Mouse (Mus musculus) midbrain, embryonic 16.5 days (tissue): Measurements from ENCODE around the gene Prrc2a. TPM values are rescaled to one million over a fixed set of nuclear protein-coding genes. Genes with fewer than 3 reads are reported as not detected.
A peak's percentile ranks its signal among the peaks of the same experiment; 100 is the strongest.

Experiments used
- ATAC-seq: fragments of 200-750 bp; cut with Nextera tagmentation; 2 replicates; pipeline ENCODE4 v1.8.0; 2017; ENCODE audit warnings: moderate TSS enrichment
- H3K27ac ChIP-seq: fragments of 300-500 bp; sonication (generic); 2 replicates; pipeline ENCODE4 v1.5.1; 2014; ENCODE audit warnings: mild to moderate bottlenecking, low read length, mixed read lengths
- H3K27me3 ChIP-seq: fragments of 300-500 bp; sonication (generic); 2 replicates; pipeline ENCODE4 v1.6.1; 2014; ENCODE audit warnings: low read depth, low read length, mixed read lengths; ENCODE audit not compliant: control insufficient read depth, insufficient read depth
- H3K36me3 ChIP-seq: fragments of 300-500 bp; sonication (generic); 2 replicates; pipeline ENCODE4 v1.6.1; 2014; ENCODE audit warnings: mild to moderate bottlenecking, low read length, moderate library complexity, mixed read lengths; ENCODE audit not compliant: control insufficient read depth, insufficient read depth
- H3K4me1 ChIP-seq: fragments of 300-500 bp; sonication (generic); 2 replicates; pipeline ENCODE4 v1.6.1; 2014; ENCODE audit warnings: mild to moderate bottlenecking, low read length, mixed read lengths; ENCODE audit not compliant: control insufficient read depth, insufficient read depth
- H3K4me2 ChIP-seq: fragments of 300-500 bp; sonication (generic); 2 replicates; pipeline ENCODE4 v1.6.1; 2014; ENCODE audit warnings: mild to moderate bottlenecking, low read length, mixed read lengths
- H3K4me3 ChIP-seq: fragments of 300-500 bp; sonication (generic); 2 replicates; pipeline ENCODE4 v1.5.1; 2014; ENCODE audit warnings: low read depth, mild to moderate bottlenecking, low read length, moderate library complexity, mixed read lengths
- H3K9ac ChIP-seq: fragments of 300-500 bp; sonication (generic); 2 replicates; pipeline ENCODE4 v1.6.1; 2014; ENCODE audit warnings: low read depth, low read length, mixed read lengths
- H3K9me3 ChIP-seq: fragments of 300-500 bp; sonication (generic); replicated peaks from 2 replicates; pipeline ENCODE4 v1.6.1; 2014; ENCODE audit warnings: mild to moderate bottlenecking, low read length, mixed read lengths; ENCODE audit not compliant: control insufficient read depth, poor library complexity, severe bottlenecking
- WGBS: fragments of 180-500 bp; shearing (Covaris S2); extraction: QIAGEN DNeasy Blood & Tissue Kit; methylation state at CpG from one replicate; pipeline ENCODE4 v1.1.7; 2014; 5-methylcytosine and 5-hydroxymethylcytosine counted together
- polyA plus RNA-seq: library from polyadenylated mRNA; unstranded; fragments of >200 nt; fragmentation: Nextera tagmentation; extraction: Ambion mirVana; gene quantifications from 2 replicates; pipeline ENCODE4 v1.2.1, GENCODE M21; 2015

Prrc2a gene
- polyA plus RNA-seq, 1 experiment from 2014 or later = 148 TPM

GRCm38 (mm10) chr17:35134801-35135590, 29.7 kb downstream of the Prrc2a start, which contains the start of gene Bag6:
Gene Bag6, plus strand, starts transcription at chr17:35135178.
- peak within 1 kb of the TSS; percentile 96 for H3K4me2 ChIP-seq
- under 1% methylated on average over 66 of the region's 66 CpGs for WGBS

DNA sequence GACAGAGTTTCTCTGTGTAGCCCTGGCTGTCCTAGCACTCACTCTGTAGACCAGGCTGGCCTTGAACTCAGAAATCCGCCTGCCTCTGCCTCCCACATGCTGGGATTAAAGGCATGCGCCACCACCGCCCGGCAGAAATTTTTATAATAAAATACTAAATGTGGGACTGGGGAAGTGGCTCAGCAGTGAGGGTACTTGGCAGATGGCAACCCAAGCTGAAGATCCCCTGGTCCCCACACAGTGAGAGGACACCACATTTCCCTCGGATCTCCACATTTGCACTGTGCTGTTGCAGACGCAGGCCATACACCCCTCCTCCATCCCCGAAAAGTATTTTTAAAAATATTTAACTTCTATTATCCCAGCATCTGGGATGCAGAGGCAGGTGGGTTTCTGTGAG, 31.2 kb downstream of the Prrc2a start:
- Histone ChIP-seq H3K27me3 (no peaks in the 10 kb centered on the region), H3K36me3 (no peaks in the 10 kb centered on the region; the same call in 1 of the 2 replicates), H3K9me3 (no peaks in the 10 kb centered on the region), H3K27ac (no peak overlapping the region), H3K4me1 (peaks cover 25% of the 10 kb centered on the region), H3K9ac (no peak overlapping the region), H3K4me3 (no peak overlapping the region), H3K4me2 (no peak overlapping the region)
- no peak for ATAC-seq
- WGBS = 94% methylated on average over 7 of the region's 7 CpGs

More at GRCm38 (mm10) chr17:35134801-35135590, 29.7 kb downstream of the Prrc2a start, which contains the start of gene Bag6:
- peak within 1 kb of the TSS; percentile 84 for H3K9ac ChIP-seq
- H3K9me3 ChIP-seq = no peaks in the 10 kb centered on the region
- no peaks in the 10 kb centered on the region for H3K27me3 ChIP-seq
- H3K4me1 ChIP-seq = peaks cover 26% of the 10 kb centered on the region
- peak within 1 kb of the TSS; percentile 79 for H3K4me3 ChIP-seq
- H3K36me3 ChIP-seq = peaks cover 6% of the 10 kb centered on the region
- peak within 1 kb of the TSS; percentile 95 for H3K27ac ChIP-seq
- ATAC-seq = peak; percentile 96

DNA sequence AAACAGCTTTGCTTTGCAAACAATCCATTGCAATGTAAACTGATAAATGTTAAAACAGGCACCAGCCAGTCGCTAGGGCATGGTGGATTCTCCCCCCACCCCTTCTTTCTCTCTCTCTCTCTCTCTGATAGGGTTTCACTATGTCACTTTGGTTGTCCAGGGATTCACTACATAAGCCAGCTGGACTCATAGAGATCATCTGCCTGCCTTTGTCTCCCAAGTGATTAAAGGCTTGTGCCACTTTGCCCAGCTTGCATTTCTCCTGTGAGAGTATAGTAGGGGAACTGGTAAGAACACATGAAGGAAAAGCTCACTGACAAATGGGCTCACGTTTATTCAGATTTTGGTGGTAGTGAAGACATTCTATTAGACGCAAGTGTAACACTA, 32.5 kb downstream of the Prrc2a start:
- Histone ChIP-seq H3K4me2 (no peak overlapping the region), H3K27ac (no peak overlapping the region), H3K9me3 (no peaks in the 10 kb centered on the region), H3K4me1 (peaks cover 19% of the 10 kb centered on the region), H3K4me3 (no peak overlapping the region), H3K27me3 (no peaks in the 10 kb centered on the region), H3K36me3 (no peaks in the 10 kb centered on the region), H3K9ac (no peak overlapping the region)
- ATAC-seq = no peak
- WGBS = 76% methylated on average over 3 of the region's 3 CpGs

DNA sequence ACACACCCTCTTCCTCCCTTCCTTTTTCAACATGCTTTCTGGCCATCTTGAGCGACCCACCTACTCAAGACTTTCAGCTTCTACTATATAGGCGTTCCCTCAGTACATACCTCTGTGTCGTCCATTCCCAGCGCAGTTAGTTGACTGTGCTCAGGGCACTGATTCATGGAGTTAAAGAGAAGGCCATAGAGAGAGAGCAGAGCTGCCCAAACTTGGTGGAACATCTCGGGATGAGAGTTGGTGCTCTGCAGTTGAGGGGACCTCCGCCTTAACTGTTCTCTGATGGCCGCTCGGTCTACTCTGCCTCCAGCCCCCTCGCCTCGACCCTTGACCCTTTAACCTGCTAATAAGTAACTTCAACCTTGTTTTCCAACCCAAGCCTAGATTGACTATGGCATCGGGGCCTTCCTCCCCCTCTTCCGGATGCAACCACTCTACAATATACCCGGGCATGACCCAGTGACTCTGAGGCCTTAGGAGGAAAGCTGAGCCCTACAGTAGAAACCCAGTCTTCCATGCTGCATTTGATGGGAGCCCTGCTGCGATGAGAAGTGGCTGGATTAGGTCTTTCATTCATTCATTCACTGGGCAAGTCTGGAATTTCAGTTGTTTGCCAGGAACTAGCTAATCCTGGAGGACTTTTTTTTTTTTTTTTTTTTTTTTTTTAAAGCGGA, 33.1 kb downstream of the Prrc2a start, which contains the start of gene Apom:
Gene Apom (minus strand): TSS at position 551 of the 674 bp plus-strand sequence.
- Histone ChIP-seq H3K9me3 (no peaks in the 10 kb centered on the region), H3K27ac (no peak within 1 kb of the TSS), H3K36me3 (no peaks in the 10 kb centered on the region), H3K4me2 (no peak within 1 kb of the TSS), H3K27me3 (no peaks in the 10 kb centered on the region), H3K4me3 (no peak within 1 kb of the TSS), H3K4me1 (peaks cover 19% of the 10 kb centered on the region), H3K9ac (no peak within 1 kb of the TSS)
- no peak for ATAC-seq
- 85% methylated on average over 15 of the region's 15 CpGs for WGBS

- Histone ChIP-seq H3K27me3 (no peaks in the 10 kb centered on the region), H3K9ac (no peak overlapping the region), H3K9me3 (no peaks in the 10 kb centered on the region), H3K36me3 (no peaks in the 10 kb centered on the region), H3K4me3 (no peak overlapping the region), H3K4me2 (no peak overlapping the region), H3K4me1 (peaks cover 17% of the 10 kb centered on the region), H3K27ac (no peak overlapping the region)
- 91% methylated on average over 8 of the region's 8 CpGs for WGBS
- ATAC-seq = no peak
Measured at GRCm38 (mm10) chr17:35131038-35131437, 33.7 kb downstream of the Prrc2a start.

DNA sequence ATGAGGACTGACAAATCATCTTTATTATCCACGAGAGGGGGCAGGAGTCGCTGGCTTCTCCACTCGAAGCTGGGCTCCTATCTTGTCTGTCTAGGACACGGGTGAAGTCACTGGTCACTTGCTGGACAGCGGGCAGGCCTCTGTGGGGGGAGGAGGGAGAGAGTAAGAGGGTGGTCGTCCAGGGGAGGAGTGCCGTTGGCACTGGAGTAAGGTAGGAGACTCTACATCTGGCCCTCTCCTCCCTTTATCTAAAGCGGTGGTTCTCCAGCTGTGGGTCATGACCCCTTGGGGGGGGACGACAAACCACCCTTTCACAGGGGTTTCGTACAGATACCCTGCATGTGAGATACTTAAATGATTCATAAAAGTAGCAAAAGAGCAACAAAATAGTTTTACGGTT, 35.7 kb downstream of the Prrc2a start:
- no peak overlapping the region for H3K9ac ChIP-seq
- 72% methylated on average over 11 of the region's 11 CpGs for WGBS

DNA sequence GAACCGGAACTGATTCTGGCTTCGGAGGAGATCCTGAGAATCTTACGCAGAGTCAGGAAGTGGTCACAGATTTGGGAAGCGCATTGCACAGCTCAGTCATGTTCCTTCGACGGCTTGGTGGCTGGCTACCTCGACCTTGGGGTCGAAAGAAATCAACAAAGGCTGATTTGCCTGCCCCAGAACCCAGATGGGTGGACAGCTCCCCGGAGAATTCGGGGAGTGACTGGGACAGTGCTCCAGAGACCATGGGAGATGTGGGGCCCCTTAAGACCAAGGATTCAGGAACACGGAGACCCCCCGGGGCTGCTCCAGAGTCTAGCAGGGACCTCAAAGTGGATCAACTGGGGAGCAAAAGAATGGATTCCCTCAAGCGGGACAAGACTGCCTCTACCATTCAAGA, 37.7 kb downstream of the Prrc2a start:
- Histone ChIP-seq H3K4me3 (peak overlapping the region; percentile 74), H3K4me2 (peak overlapping the region; percentile 76), H3K27ac (no peak overlapping the region), H3K27me3 (no peaks in the 10 kb centered on the region), H3K9ac (peak overlapping the region; percentile 88), H3K9me3 (no peaks in the 10 kb centered on the region), H3K4me1 (peaks cover 23% of the 10 kb centered on the region), H3K36me3 (no peaks in the 10 kb centered on the region)
- no peak for ATAC-seq
- WGBS = 70% methylated on average over 13 of the region's 13 CpGs

More for the DNA sequence above, 35.7 kb downstream of the Prrc2a start:
- ATAC-seq = no peak
- H3K4me3 ChIP-seq = no peak overlapping the region
- no peaks in the 10 kb centered on the region for H3K36me3 ChIP-seq
- no peaks in the 10 kb centered on the region for H3K9me3 ChIP-seq
- peaks cover 21% of the 10 kb centered on the region for H3K4me1 ChIP-seq
- no peaks in the 10 kb centered on the region for H3K27me3 ChIP-seq
- H3K27ac ChIP-seq = no peak overlapping the region
- H3K4me2 ChIP-seq = no peak overlapping the region

DNA sequence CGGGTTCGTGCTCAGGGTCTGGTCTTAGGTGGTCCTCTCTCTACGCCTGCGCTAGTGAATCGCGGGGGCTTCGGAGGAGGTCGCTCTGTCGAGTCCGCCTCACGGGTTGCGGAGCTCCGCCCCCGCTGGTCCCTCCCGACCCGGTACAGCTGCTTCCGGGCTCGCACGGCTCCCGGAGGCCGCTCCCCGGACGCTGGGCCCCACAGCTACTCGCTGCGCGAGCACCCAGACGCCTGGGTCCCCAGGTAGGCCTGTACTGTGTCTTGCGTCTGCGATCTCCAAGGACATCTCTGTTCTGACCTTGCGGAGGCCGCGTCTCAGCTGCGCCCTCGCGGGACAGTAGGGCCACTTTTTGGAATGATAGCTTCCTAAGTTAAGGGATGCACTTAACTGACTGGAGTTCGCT, 38.5 kb downstream of the Prrc2a start, which contains the start of gene D17H6S53E:
Gene D17H6S53E (plus strand): TSS at position 168 of the 406 bp plus-strand sequence.
- H3K9ac ChIP-seq = peak within 1 kb of the TSS; percentile 88
- H3K36me3 ChIP-seq = no peaks in the 10 kb centered on the region
- peak within 1 kb of the TSS; percentile 77 for H3K27ac ChIP-seq
- under 1% methylated on average over 36 of the region's 36 CpGs for WGBS
- H3K4me1 ChIP-seq = peaks cover 23% of the 10 kb centered on the region
- H3K4me2 ChIP-seq = peak within 1 kb of the TSS; percentile 76
- H3K4me3 ChIP-seq = peak within 1 kb of the TSS; percentile 74
- H3K27me3 ChIP-seq = no peaks in the 10 kb centered on the region
- peak; percentile 27 for ATAC-seq
- H3K9me3 ChIP-seq = no peaks in the 10 kb centered on the region

DNA sequence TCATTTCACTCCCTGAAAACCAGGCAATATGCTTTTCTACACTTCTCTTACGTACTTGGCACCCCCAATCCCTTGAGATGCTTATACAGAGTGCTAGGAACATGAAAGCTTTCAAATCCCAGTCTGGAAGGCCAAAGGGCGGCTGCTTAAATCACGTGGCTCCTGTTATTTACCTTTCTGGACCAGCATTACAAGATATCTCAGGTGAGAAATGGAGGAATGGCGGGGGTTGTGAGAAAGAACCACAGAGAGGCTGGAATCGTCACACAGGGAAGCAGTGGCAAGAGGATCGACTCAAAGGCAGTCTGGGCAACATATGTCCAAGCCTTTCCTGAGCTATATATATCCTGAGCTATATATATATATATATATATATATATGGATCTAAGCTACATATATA, 39.1 kb downstream of the Prrc2a start:
- WGBS = 32% methylated on average over 6 of the region's 6 CpGs
- no peak overlapping the region for H3K27ac ChIP-seq

More for the DNA sequence above, 39.1 kb downstream of the Prrc2a start:
- no peak for ATAC-seq
- no peaks in the 10 kb centered on the region for H3K36me3 ChIP-seq
- peak overlapping the region; percentile 88 for H3K9ac ChIP-seq
- H3K4me3 ChIP-seq = peak overlapping the region; percentile 74
- H3K4me2 ChIP-seq = peak overlapping the region; percentile 76
- no peaks in the 10 kb centered on the region for H3K9me3 ChIP-seq
- peaks cover 23% of the 10 kb centered on the region for H3K4me1 ChIP-seq
- no peaks in the 10 kb centered on the region for H3K27me3 ChIP-seq
